Mouse (Mus musculus): Measurements from ENCODE around the gene Clic6.

Clic6 gene

DNA sequence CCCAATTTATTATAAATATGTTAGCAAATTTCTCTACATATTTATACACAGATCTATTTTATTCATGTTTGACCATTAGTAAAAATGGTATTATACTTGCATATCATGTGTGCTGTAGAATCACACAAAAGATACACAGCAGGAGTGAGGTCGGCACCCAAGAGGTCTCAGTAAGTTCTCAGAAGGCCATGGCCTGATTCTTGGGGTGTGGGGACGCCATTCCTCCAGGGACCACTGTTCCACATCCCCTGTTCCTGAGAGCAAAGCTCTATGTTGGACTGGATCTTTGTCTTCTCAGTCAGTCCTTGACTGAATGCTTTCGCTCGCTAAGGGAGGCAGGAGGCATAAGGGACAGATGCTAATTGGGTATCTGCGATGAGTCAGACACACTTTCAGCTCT is at the start of gene Clic6:
TSS of gene Clic6 (plus strand) at position 301 of the 400 bp plus-strand sequence.
- DNase-seq (ENCODE audit: low spot score in 2 of 2): no peak

GRCm38 (mm10) chr16:92439775-92440174 is 45.8 kb upstream of the Clic6 start:
- no peak for DNase-seq (ENCODE audit: low spot score in 2 of 2)

DNA sequence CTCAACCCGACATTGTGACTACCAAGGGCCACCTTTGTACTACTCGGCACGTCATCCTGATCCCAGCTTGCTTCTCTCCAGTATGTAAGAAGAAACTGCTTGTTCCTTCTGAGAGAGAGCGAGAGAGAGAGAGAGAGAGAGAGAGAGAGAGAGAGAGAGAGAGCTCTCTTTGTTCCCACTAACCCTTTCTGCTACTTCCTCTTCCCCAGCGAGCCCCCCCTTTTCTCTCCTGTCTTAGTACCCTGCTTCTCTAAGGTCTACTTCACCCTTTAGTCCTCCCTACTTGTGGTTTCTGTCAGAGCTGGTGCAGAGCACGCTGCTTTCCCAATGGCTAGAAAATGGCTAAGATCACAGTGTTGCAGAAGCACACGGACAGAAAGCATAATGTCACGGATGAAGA is 45.3 kb upstream of the Clic6 start:
- no peak for DNase-seq (ENCODE audit: low spot score in 2 of 2)

- no peak for DNase-seq (ENCODE audit: low spot score in 2 of 2)
These were observed 44.3 kb upstream of the Clic6 start for GRCm38 (mm10) chr16:92441203-92441602.

DNA sequence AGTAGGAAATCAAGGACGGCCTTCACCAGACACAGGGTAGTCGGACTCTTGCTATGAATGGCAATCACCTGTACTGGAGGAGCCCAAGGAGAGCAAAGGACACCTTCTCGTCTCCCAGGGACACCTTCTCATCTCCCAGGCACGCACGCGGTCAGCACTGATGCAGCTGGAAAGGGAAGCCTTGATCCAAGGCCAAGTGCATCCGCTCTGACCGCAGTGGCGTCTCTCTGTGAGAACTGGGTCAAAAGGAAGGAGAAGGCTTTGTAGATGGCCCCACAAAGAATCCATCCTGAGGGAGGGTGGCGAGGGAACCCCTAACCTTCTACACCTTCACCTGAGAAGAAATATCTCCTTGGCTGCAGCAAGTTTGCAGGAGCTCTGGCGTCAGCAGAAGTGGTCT is 43.4 kb upstream of the Clic6 start:
- DNase-seq (ENCODE audit: low spot score in 2 of 2): no peak

- no peak for DNase-seq (ENCODE audit: low spot score in 2 of 2)
These were observed 42.6 kb upstream of the Clic6 start for GRCm38 (mm10) chr16:92442946-92443345.

DNA sequence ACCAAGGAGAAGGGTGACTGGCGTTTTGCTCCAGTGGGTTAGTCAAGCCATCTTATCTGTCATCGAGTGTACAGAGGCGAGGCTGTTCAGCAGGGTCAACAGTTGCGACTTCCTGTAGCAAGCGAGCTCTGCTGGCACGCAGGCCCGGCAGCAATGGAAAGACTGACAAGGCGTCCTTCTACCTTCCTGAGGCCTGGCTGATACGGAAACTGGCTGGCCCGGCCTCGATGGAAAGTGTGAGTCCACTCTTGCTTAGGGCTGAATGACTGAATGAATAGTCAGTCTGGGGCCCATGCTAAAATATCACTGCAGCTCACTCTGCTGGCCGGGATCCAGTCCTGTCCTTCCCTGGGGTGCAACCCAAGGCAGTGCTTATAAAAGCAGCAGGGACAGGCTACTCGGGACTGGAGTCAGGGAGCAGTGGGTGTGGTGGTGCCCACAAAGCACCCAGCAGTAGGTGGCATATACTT is 41.9 kb upstream of the Clic6 start:
- DNase-seq (ENCODE audit: low spot score in 2 of 2): no peak

DNA sequence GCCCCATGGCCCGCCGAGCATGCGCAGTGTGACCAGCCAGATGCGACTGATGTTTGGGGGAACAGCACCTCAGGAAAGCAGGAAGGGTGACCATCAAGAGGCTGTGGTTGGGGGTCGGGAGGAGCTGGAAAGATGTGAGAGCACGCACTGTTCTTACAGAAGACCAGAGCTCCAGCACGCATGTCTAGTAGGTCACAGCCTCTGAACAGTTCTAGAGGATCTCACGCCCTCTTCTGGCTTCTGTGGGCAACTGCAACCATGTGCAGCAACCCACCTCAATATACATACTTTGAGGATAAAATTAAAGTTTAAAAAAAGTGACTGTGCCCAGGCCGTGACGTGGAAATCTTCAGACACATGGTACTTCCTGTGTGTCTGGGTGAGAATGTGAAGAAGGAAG is 40.2 kb upstream of the Clic6 start:
- no peak for DNase-seq (ENCODE audit: low spot score in 2 of 2)

GRCm38 (mm10) chr16:92449080-92449479 is 36.5 kb upstream of the Clic6 start:
- no peak for DNase-seq (ENCODE audit: low spot score in 2 of 2)

GRCm38 (mm10) chr16:92450331-92450730 is 35.2 kb upstream of the Clic6 start:
- DNase-seq (ENCODE audit: low spot score in 2 of 2): no peak

- no peak for DNase-seq (ENCODE audit: low spot score in 2 of 2)
These were observed 33.9 kb upstream of the Clic6 start for GRCm38 (mm10) chr16:92451516-92452072.

- DNase-seq (ENCODE audit: low spot score in 2 of 2): no peak
These were observed 32.9 kb upstream of the Clic6 start for GRCm38 (mm10) chr16:92452609-92453008.

DNA sequence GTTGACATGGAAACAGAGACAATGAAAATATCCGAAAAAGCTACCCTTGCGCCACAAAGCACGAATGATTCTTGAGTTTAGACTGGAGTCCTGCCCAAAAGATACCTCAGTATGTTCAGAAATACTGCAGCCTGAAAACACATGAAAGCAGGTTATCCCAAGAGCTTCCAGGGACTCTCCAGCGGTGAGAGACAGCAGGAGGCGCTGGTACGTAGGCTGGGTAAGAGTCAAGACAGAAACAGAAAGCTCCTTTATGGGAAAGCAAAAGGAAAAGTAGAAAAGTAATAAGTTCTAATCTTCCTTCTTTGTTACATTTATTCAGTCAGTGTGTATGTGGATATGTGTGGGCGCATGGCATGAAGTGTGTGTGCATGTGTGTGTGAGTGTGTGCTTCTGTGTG is 31.5 kb upstream of the Clic6 start:
- DNase-seq (ENCODE audit: low spot score in 2 of 2): no peak

- DNase-seq (ENCODE audit: low spot score in 2 of 2): no peak
These were observed 31.0 kb upstream of the Clic6 start for GRCm38 (mm10) chr16:92454495-92454894.

GRCm38 (mm10) chr16:92455488-92455887 is 30.0 kb upstream of the Clic6 start:
- DNase-seq (ENCODE audit: low spot score in 2 of 2): no peak

GRCm38 (mm10) chr16:92455969-92456368 is 29.6 kb upstream of the Clic6 start:
- no peak for DNase-seq (ENCODE audit: low spot score in 2 of 2)

DNA sequence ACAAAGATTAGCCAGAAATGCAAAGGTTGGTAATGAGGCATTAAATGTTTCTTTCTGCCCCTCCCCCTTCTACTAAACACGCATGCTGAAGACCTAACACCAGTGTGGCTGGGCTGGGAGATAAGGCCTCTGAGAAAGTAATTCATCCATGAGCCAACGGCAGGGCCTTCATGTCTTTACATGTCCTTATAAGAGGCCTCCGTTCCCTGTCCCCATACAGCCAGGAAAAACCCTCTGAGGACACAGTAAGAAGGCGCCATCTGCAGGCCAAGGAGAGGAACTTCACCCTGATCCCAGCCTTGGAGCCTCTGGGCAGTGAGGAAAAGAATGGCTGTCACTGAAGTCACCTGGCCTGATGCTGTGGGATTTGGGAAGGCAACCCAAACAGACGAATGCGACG is 27.9 kb upstream of the Clic6 start:
- peak in 1 of 2 experiments; percentile 40 for DNase-seq (ENCODE audit: low spot score in 2 of 2)

DNA sequence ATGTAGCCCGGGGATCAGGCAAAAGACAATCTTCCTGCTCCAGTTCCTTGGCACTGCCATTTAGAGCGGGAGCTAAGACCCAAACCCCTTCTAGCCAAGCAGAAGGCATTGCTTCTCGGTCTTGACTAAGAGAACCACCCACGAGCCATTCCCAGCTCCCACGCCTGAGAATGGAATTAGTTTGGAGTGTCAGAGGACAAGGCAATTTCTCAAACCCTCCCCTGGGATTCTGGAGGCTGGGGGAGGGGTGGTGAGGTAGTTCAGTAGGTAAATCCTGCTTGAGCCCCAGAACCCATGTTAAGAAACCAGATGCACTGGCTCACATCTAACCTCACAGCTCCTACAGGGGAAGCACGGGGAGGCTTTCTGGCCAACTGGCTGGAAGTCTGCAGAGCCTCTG is 24.1 kb upstream of the Clic6 start:
- no peak for DNase-seq (ENCODE audit: low spot score in 2 of 2)

- no peak for DNase-seq (ENCODE audit: low spot score in 2 of 2)
These were observed 21.1 kb upstream of the Clic6 start for GRCm38 (mm10) chr16:92464390-92464972.

DNA sequence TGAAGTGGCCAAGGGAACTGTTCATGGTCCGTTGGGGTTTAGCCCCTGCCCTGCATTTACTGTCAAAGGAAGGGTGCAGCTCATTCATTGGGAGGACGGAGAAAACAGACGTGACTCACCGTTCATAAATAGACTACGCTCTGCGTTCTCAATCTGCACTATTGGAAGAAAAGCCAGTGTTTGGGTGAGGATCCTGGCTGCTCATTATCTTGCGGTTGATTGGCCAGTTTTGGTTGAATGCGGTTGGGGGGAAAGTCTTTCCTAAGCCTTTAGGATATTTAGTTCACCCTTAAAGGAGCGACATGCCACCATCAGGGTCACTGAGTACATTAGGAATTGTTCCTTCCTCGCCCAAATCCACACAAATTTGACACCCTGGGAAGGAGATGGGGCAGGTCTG is 20.3 kb upstream of the Clic6 start:
- no peak for DNase-seq (ENCODE audit: low spot score in 2 of 2)

- peak; percentile 89 to 93 for DNase-seq (ENCODE audit: low spot score in 2 of 2)
These were observed 19.7 kb upstream of the Clic6 start for GRCm38 (mm10) chr16:92465642-92466526.

GRCm38 (mm10) chr16:92467041-92467440 is 18.5 kb upstream of the Clic6 start:
- DNase-seq (ENCODE audit: low spot score in 2 of 2): no peak

DNA sequence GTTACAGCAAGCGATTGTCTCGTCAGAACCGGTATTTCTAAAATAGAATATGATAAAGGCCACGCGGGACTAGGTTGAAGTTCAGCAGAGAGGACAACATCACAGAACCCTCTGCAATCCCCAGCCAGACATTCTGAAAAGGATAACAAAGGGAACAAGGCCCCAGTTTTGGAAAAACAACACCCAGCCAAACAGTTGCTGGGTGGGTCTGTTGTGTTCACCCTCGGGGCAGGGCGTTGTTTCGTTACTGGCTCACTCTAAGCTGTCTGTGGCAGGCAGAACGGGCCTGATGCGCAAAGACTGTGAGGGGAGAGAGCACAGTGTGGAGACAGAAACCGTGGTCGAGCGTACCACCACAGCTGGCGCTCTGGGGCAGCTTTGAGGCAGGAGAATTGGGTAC is 17.1 kb upstream of the Clic6 start:
- DNase-seq (ENCODE audit: low spot score in 2 of 2): no peak
